Mouse (Mus musculus): ENCODE measurements around the gene Vps29.

- no peak for TF ChIP-seq CTCF (IDR thresholded peaks at IDR 0.05; ENCODE audit: low read depth, low read length)
- no peak for TF ChIP-seq GATA1 (IDR thresholded peaks at IDR 0.05; ENCODE audit: borderline replicate concordance, low read length)
- no peak for TF ChIP-seq POLR2AphosphoS5 (IDR thresholded peaks at IDR 0.05; ENCODE audit: insufficient replicate concordance, low read depth, low read length)
Observed at GRCm38 (mm10) chr5:122336554-122337294, 17.4 kb upstream of the Vps29 start.
